Mouse (Mus musculus) lung, postnatal 14 days (tissue): ENCODE results near the gene Scube2.

Source experiments
- DNase-seq: peaks from one replicate; pipeline ENCODE4 v3.0.0; 2021

Scube2 gene

GRCm38 (mm10) chr7:109794556-109794955, 70.9 kb downstream of the Scube2 start:
- DNase-seq = no peak

- peak; percentile 71 for DNase-seq
These were observed 72.7 kb downstream of the Scube2 start for GRCm38 (mm10) chr7:109792759-109793158.

GRCm38 (mm10) chr7:109790818-109791217, 74.7 kb downstream of the Scube2 start:
- DNase-seq = no peak

GRCm38 (mm10) chr7:109787860-109788259, 77.6 kb downstream of the Scube2 start:
- DNase-seq = no peak

- DNase-seq = no peak
These were observed 82.2 kb downstream of the Scube2 start for GRCm38 (mm10) chr7:109783281-109783680.

GRCm38 (mm10) chr7:109781470-109782203, 83.8 kb downstream of the Scube2 start, which contains the start of gene Nrip3:
TSS of gene Nrip3 (minus strand) at chr7:109782025.
- DNase-seq = peak; percentile 74

GRCm38 (mm10) chr7:109781087-109781469, 84.4 kb downstream of the Scube2 start:
- DNase-seq = no peak

GRCm38 (mm10) chr7:109772251-109772650, 93.2 kb downstream of the Scube2 start:
- DNase-seq = no peak

- DNase-seq = no peak
These were observed 96.6 kb downstream of the Scube2 start for GRCm38 (mm10) chr7:109768699-109769383.

- no peak for DNase-seq
These were observed 97.7 kb downstream of the Scube2 start for GRCm38 (mm10) chr7:109767575-109768350.

- no peak for DNase-seq
These were observed 101.5 kb downstream of the Scube2 start for GRCm38 (mm10) chr7:109764009-109764408.

- no peak for DNase-seq
These were observed 109.2 kb downstream of the Scube2 start for GRCm38 (mm10) chr7:109756291-109756690.

GRCm38 (mm10) chr7:109754034-109754433, 111.4 kb downstream of the Scube2 start:
- no peak for DNase-seq

GRCm38 (mm10) chr7:109752008-109752925, 113.2 kb downstream of the Scube2 start, which contains the start of gene Tmem9b:
TSS of gene Tmem9b (minus strand) at chr7:109752875.
- DNase-seq = peak; percentile 79

GRCm38 (mm10) chr7:109751427-109752007, 114.0 kb downstream of the Scube2 start:
- DNase-seq = no peak
